Mouse (Mus musculus): ENCODE measurements around the gene Ube2v1.
A peak's percentile ranks its signal among the peaks of the same experiment; 100 is the strongest.

The Ube2v1 gene

DNA sequence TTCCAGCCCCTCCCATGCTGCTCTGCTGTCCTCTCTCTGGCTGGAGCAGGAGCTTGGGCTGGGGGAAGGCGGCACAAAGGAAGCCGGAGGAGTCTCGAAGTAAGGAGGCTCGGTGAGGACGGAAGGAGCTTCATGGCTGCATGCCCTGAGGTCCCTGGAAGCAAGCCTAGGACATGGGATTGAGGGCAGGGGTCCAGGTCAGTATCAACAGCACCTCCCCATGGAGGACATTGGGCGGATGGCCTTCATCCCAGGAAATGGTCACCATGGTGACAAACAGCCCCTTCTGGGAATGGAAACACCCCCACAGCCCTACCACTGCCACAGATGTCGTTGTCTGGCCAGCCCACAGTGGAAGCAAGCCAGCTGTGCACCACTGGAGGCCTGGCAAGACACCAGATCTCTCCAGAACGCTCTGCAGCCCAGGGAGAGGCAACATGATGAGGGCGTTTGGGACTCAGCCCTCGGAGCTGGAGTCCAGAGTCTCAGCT is 37.4 kb downstream of the Ube2v1 start:
- peak; percentile 65; the same call in 1 of the 2 replicates for TF ChIP-seq GATA4 (IDR thresholded peaks at IDR 0.05; ENCODE audit: insufficient replicate concordance, low read length)

DNA sequence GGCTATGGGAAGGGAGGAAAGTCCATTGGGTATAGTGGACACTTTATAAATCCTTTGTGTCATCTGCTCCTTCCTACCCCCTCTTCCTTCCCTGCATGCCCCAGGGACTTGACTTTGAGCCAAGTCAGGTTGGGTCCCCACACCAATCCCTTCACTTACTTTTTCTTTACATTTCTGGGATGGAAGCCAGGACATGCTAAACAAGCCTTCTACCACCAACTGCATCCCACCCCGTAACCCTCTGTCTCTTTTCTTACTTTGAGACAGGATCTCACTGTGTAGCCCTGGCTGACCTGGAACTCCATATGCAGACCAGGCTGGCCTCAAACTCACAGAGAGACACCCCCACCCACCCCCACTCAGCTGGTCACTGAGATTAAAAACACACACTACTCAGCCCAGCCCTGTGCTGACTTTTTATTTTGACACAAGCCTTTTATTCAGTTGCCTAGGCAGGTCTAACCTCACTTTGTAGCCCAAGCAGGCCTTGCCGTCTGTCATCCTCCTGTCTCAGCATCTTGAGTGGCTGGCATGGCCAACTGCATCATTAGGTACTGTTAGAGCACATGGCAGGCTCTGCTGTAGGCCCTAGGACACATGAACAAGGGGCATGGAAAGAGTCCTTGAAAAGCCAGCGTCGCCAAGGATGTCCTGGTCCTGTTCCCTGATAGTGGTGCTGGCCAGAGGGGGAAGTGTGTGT is 38.2 kb downstream of the Ube2v1 start:
- no peak for TF ChIP-seq GATA4 (IDR thresholded peaks at IDR 0.05; ENCODE audit: insufficient replicate concordance, low read length)

GRCm38 (mm10) chr2:167588774-167589577 is 42.9 kb downstream of the Ube2v1 start:
- TF ChIP-seq GATA4 (IDR thresholded peaks at IDR 0.05; ENCODE audit: insufficient replicate concordance, low read length) = peak; percentile 48; the same call in 1 of the 2 replicates

- TF ChIP-seq GATA4 (IDR thresholded peaks at IDR 0.05; ENCODE audit: insufficient replicate concordance, low read length) = no peak
Observed at GRCm38 (mm10) chr2:167586976-167587375, 44.9 kb downstream of the Ube2v1 start.

- TF ChIP-seq GATA4 (IDR thresholded peaks at IDR 0.05; ENCODE audit: insufficient replicate concordance, low read length) = no peak; the same call in 1 of the 2 replicates
Observed at GRCm38 (mm10) chr2:167586041-167586440, 45.9 kb downstream of the Ube2v1 start.

DNA sequence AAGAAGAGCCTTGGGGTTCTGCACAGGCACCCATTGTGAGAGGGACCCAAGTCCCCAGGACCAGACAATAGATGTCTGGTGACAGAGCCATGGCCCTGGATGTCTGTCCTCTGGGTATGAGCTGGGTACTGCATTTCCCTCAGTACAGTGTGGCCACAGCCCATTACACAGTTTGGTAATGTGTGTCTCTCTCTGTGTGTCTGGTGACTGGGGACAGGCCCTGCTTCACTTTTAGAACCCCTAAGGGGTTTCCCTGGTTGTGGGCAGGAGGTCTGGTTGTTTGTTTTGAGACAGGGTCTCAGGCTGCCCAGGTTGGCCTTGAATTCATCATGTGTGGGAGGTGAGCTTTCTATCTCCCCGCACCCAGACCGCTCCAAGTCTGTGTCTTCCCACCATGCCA is 46.6 kb downstream of the Ube2v1 start:
- no peak for TF ChIP-seq GATA4 (IDR thresholded peaks at IDR 0.05; ENCODE audit: insufficient replicate concordance, low read length)

DNA sequence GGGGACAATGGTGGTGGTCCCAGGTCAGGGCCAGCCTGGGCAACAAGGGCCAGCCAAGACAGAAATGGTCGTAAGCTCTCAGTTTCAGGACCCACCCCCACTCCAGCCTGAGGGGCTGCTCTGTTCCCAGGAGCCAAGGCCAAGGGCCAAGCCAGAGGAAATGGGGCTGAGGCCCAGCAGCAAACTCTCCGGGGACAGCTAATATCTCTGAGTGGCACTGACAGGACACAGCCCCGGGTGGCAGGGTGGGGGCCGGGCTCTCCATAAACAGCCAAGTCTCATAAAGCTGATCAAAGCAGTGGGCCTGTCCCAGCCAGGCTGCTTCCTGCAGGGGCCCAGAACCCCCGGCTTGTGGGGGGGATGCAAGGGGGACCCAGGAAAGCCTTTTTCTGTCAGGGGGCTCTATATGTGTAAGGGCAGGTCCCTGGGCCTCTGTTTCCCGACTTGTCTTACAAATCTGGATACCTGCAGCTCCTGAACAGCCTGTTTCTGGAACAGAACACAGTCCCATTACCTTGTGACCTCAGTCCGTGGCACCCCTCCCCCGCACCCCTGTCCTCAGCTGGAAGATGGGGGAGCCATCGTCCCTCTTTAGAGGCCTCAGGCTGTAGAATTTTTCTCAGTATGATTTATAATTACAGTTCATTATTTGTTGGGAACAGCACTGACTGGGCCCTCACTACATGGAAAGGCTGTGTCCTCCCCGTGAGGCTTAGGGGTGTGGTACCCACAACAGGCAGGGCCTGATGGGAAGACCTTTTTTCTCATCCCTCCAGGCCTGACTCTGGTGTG is 48.5 kb downstream of the Ube2v1 start:
- TF ChIP-seq GATA4 (IDR thresholded peaks at IDR 0.05; ENCODE audit: insufficient replicate concordance, low read length) = no peak

DNA sequence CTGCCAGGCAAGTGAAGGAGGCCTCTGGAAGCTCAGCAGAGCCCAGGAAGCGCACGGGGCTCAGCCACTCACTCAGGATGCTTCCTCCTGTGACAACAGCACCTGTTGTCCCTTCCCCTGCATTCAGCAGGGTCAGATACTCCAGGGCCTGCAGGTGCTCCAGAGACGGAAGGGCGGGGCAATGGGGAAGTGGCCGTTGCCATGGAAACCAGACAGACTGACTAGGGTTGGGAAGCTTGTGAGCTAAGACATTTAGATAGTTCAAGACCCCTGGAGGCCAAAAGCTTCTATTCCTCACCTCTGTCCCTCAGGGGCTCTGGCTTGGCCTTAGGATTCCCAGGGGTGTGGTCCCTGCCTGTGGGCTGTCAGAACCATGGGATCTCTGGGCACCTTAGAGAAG is 53.4 kb downstream of the Ube2v1 start:
- TF ChIP-seq GATA4 (IDR thresholded peaks at IDR 0.05; ENCODE audit: insufficient replicate concordance, low read length) = no peak

DNA sequence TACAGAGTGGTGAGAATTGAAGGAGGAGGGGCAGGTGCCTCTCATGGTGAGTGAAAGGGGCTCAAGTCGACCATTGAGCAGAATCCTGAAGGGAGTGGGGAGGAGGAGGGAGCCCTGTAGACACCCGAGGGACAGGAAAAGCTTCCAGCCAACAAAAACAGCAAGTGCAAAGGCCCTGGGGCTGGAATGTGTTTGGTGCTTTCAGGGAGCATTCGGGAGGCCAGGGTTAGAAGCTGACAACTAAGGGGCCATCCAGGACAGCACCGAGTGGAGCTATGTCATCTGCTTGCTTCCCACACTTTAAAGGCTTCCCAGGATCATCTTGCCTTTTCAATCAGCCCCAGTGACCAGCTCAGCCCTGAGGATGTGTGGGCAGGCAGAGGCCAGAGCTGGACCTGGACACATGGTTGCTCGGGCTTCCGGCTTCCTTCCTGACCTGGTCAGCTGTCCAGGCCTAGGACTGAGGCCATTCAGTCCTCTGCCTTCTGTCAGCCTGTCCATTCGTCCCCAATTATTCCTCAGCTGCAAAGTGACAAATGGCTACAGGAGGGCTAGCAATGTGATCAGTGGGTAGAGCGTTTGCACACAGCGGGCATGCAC is 54.6 kb downstream of the Ube2v1 start:
- no peak for TF ChIP-seq GATA4 (IDR thresholded peaks at IDR 0.05; ENCODE audit: insufficient replicate concordance, low read length)

DNA sequence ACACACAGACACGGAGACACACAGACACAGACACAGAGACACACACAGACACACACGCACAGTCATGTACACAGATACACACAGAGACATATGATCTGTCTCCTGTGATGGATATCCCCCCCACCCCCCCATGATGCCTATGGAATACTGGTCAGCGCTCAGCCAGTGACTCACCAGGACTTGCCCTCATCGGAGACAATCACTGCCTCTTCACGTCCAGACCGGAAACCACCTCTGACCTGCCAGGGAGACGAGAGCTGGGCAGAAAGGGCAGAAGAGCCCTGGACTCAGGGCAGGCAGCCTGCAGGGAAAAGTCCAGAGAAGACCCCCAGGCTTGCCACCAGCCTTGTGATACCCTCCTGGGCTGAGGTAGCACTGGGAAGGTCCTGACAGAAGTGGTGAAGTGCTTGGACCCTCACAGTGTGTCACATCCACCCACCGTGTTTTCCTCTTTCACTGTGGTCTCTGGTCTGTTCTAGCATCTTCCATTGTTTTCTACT is 55.7 kb downstream of the Ube2v1 start:
- no peak for TF ChIP-seq GATA4 (IDR thresholded peaks at IDR 0.05; ENCODE audit: insufficient replicate concordance, low read length)

DNA sequence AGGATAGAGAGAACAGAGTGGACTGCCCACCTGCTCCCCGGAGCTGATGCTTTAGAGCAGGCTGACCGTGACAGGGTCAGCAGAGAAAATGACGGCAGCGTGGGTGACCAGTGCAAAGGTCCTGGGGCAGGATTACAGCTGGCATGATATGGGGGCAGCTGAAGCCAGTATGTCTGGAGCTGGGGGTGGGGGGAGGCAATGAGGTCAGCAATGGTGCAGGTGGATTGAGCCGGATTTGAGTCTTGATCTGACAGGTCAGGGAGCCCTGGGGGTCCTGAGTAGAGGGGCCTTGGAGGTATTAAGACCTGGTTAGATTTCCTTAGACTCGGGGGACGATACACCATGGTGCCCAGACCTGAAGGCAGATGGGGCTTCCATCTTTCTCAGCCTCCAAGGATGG is 56.3 kb downstream of the Ube2v1 start:
- no peak for TF ChIP-seq GATA4 (IDR thresholded peaks at IDR 0.05; ENCODE audit: insufficient replicate concordance, low read length)

DNA sequence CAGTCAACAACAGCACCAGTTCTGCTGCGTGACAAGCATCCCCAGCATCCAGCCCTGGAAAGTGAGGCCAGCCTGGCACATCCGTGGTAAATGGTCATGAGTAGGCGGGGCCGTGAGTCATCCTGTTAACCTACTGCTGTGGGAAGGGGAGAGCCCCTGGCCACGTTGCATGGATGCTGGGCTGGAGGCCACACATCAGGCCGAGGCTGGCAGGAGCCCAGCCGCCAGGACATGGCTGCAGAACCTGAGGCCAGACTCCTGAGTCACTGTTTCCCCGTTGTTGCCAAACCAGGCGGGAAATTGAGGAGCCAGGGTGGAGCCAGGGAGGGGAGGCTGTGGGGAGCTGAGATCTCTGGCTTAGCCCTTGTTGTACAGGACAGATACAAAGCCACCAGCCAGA is 57.1 kb downstream of the Ube2v1 start:
- no peak for TF ChIP-seq GATA4 (IDR thresholded peaks at IDR 0.05; ENCODE audit: insufficient replicate concordance, low read length)

DNA sequence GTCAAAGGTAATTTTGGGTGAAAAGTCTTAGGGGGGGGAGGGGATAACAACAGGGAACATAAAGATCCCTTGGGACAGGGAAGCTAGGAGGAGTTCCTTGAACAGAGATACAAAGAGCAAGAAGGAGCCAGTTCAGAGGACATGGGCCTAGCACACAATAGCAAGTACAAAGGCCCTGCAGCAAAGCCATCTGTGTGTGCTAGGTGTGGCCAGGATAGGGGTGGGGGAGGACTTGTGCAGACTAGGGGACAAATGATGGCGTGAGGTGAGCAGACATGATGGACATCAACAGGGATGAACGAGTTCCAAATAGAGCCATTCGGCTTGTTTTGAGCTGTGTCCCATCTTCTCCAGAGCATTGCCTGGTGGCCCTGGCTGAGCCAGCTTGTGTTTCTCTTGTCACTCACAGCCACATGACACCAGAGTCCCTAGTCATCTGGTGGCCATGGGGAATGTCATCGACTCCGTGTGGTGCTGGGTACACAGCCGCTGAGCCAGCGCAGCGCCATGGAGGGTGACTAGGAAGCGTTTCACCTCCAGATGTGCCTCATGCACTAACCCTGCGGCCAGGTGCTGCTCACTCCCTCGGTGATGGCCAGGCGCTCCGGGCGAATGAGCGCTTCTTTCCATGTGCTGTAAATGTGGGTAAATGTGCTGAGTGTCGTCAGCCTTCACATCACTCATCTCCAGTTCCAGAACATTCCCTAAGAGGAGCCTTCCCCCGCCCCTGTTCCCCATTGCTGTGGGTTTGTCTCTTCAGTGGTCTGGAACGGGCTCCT is 60.3 kb downstream of the Ube2v1 start:
- TF ChIP-seq GATA4 (IDR thresholded peaks at IDR 0.05; ENCODE audit: insufficient replicate concordance, low read length) = no peak

DNA sequence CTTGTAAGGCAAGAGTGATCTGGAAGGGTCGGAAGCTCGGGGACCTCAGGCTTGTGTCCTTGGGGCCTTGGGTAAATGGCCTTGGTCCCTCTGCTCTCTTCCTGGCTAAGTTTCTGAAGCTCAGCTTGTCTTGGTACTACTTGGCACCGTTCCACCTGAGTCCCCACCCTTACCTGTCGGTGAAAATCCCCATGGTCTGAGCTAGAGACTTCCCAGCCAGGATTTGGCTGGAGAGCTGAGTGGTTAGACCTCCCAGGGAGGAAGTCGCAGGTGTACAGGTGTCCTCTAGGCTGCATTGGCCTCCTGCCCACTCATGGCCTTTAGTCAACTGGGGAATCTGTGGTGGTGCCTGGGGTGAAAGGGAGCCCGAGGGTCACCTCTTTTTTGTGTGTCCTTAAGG is 61.1 kb downstream of the Ube2v1 start:
- no peak for TF ChIP-seq GATA4 (IDR thresholded peaks at IDR 0.05; ENCODE audit: insufficient replicate concordance, low read length)
